ENCODE assay signal across 13 mouse cellular contexts in genomic region chr9:47625621-47626210, GRCm38 (mm10).
DNase-seq lines count a peak whose midpoint lies in the region; ATAC-seq and TF ChIP-seq lines count a peak whose summit lies in the region.
"Had no signal": no experiment of that assay in that cellular context is flagged by ENCODE, and none has a peak within 500 bp of the region (broad histone marks: within the 10 kb centered on the region; RNA-seq: fewer than 3 reads in every experiment).

No protein-coding gene starts in this region.

- H3K4me1 ChIP-seq in heart, embryonic 10.5 days = peaks cover 13% of the 10 kb centered on the region
- peaks cover 30% of the 10 kb centered on the region for H3K4me1 ChIP-seq in limb, embryonic 15.5 days
- H3K4me1 ChIP-seq in limb, embryonic 10.5 days = peaks cover 43% of the 10 kb centered on the region

- no peaks in the 10 kb centered on the region for H3K79me2 ChIP-seq in myocyte (ENCODE audit: control insufficient read depth, insufficient read depth)

- H3K27ac ChIP-seq in heart, embryonic 10.5 days = no peak overlapping the region
- H3K27ac ChIP-seq in limb, embryonic 15.5 days = peak overlapping the region; percentile 73
- no peak overlapping the region for H3K27ac ChIP-seq in limb, embryonic 10.5 days
- H3K27ac ChIP-seq: intestine, embryonic 15.5 days had no signal

- H3K36me3 ChIP-seq in heart, embryonic 10.5 days = no peaks in the 10 kb centered on the region
- H3K36me3 ChIP-seq in limb, embryonic 15.5 days = no peaks in the 10 kb centered on the region
- no peaks in the 10 kb centered on the region for H3K36me3 ChIP-seq in limb, embryonic 10.5 days
- no peaks in the 10 kb centered on the region for H3K36me3 ChIP-seq in myocyte (ENCODE audit: control insufficient read depth, insufficient read depth)
- H3K36me3 ChIP-seq: intestine, embryonic 15.5 days had no signal

- peak; percentile 24 for DNase-seq in heart, adult 8-10 months (ENCODE audit: low spot score)
- no peak for DNase-seq in heart, embryonic 10.5 days (ENCODE audit: low spot score)
- no peak for DNase-seq in limb, embryonic 10.5 days (ENCODE audit: low spot score)
- DNase-seq in 416B (ENCODE audit: low read depth) = peak; percentile 1
- DNase-seq in urinary bladder, postnatal 36 days (ENCODE audit: low spot score in 2 of 2) = no peak
- DNase-seq: cerebellum, postnatal 36 days; thymus, adult 2 months had no signal

- H3K4me2 ChIP-seq in limb, embryonic 15.5 days = no peak overlapping the region
- peak overlapping the region; percentile 66 for H3K4me2 ChIP-seq in myocyte (ENCODE audit: low read depth)
- H3K4me2 ChIP-seq: intestine, embryonic 15.5 days had no signal

- no peak overlapping the region for H3K4me3 ChIP-seq in heart, embryonic 10.5 days
- H3K4me3 ChIP-seq in limb, embryonic 15.5 days = no peak overlapping the region
- no peak overlapping the region for H3K4me3 ChIP-seq in limb, embryonic 10.5 days
- no peak overlapping the region for H3K4me3 ChIP-seq in myocyte
- H3K4me3 ChIP-seq: intestine, embryonic 15.5 days had no signal

- WGBS in heart, embryonic 10.5 days = 89% methylated on average over 7 of the region's 7 CpGs
- WGBS in limb, embryonic 15.5 days = 67% methylated on average over 7 of the region's 7 CpGs
- 88% methylated on average over 7 of the region's 7 CpGs for WGBS in limb, embryonic 10.5 days

- ATAC-seq in limb, embryonic 15.5 days (ENCODE audit: insufficient number of reproducible peaks, low FRiP score, low TSS enrichment, low read depth) = no peak
- ATAC-seq: forebrain, embryonic 14.5 days; Patski had no signal

- no peak overlapping the region for H3K9ac ChIP-seq in limb, embryonic 15.5 days
- H3K9ac ChIP-seq: intestine, embryonic 15.5 days had no signal

- no peak for TF ChIP-seq POLR2A in myocyte (IDR thresholded peaks at IDR 0.05; ENCODE audit: insufficient read length, low read depth)

- peaks cover 2% of the 10 kb centered on the region; the same call in 1 of the 2 replicates for H3K9me3 ChIP-seq in heart, embryonic 10.5 days
- H3K9me3 ChIP-seq in limb, embryonic 15.5 days = no peaks in the 10 kb centered on the region
- H3K9me3 ChIP-seq in limb, embryonic 10.5 days (replicated peaks) = no peaks in the 10 kb centered on the region
- H3K9me3 ChIP-seq: intestine, embryonic 15.5 days had no signal

- no peak overlapping the region for H3ac ChIP-seq in myocyte (ENCODE audit: control insufficient read depth, insufficient read length)

- no peaks in the 10 kb centered on the region for H3K27me3 ChIP-seq in heart, embryonic 10.5 days (ENCODE audit: insufficient read depth, poor library complexity, severe bottlenecking)
- H3K27me3 ChIP-seq in limb, embryonic 15.5 days = no peaks in the 10 kb centered on the region; the same call in 1 of the 2 replicates
- H3K27me3 ChIP-seq in limb, embryonic 10.5 days (ENCODE audit: low read depth, poor library complexity, severe bottlenecking) = no peaks in the 10 kb centered on the region
- no peaks in the 10 kb centered on the region for H3K27me3 ChIP-seq in myocyte (ENCODE audit: control insufficient read depth, insufficient read depth, insufficient read length)
- H3K27me3 ChIP-seq: CH12.LX; intestine, embryonic 15.5 days; Patski had no signal

TF ChIP-seq in myocyte, 11 proteins besides CTCF, POLR2A, EP300 and RAD21:
- TF ChIP-seq MYOG (IDR thresholded peaks at IDR 0.05; ENCODE audit: control insufficient read depth in 1 of 3, insufficient read depth in 1 of 3, insufficient read length in 2 of 3, low read depth in 2 of 3) = no peak
- TF ChIP-seq MAX (IDR thresholded peaks at IDR 0.05; ENCODE audit: low read depth) = no peak
- TF ChIP-seq USF1 (IDR thresholded peaks at IDR 0.05; ENCODE audit: low read depth) = peak; percentile 18
- no peak for TF ChIP-seq TCF12 (IDR thresholded peaks at IDR 0.05; ENCODE audit: insufficient read depth, poor library complexity, severe bottlenecking)

Comparison
In these comparisons a context has a peak if more than half of its experiments do, and no peak if none do; other contexts are left out.
1. DNase-seq: peak in heart, adult 8-10 months (single experiment) and 416B (single experiment); none in heart, embryonic 10.5 days (single experiment), limb, embryonic 10.5 days (single experiment) and urinary bladder, postnatal 36 days (0 of 2).